Mouse (Mus musculus): ENCODE data around the gene Zfp944.
A peak's percentile ranks its signal among the peaks of the same experiment; 100 is the strongest.
"Not testable (repeated sequence)": the region's sequence is repeated elsewhere in the genome, so short reads cannot be mapped to it uniquely, and the experiment has no call there.

Gene Zfp944

DNA sequence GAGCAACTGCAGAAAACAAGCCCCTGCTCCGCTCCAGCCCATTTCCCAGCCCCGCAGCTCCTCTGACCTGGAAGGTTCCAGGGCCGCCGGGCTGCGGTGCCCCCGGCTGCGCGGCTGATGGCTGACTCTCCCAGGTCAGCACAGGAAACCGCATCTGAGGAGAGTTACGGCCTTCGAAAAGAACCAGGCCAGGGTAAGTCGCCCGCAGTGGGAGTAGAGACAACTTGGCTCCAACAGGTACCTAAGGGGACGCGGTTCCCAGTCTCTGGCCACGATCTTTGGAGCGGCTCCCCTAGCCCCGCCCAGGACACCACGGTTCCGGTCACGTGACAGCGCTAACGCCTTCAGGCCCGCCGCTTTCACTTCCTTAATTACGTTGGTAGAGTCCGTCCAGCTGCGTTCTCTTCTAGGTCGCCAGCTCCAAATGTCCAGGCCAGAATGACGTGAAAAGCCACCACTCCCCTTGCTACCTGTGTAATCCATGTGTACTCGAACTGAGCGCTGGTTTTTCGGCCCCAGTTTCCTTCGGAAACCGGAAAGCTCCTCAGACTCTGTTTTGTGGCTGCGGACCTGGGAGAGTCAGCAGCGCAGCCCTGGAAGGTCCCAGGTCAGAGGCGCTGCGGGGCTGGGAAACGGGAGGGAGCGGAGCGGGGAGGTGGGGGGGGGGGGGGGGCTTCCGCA, at the start of gene Zfp944, which contains the start of gene Zfp758:
Gene Zfp944, minus strand, starts transcription at position 300 of the 681 bp plus-strand sequence.
Gene Zfp758, plus strand, starts transcription at position 353 of the 681 bp plus-strand sequence.
- peak; percentile 23 to 34 for DNase-seq

DNA sequence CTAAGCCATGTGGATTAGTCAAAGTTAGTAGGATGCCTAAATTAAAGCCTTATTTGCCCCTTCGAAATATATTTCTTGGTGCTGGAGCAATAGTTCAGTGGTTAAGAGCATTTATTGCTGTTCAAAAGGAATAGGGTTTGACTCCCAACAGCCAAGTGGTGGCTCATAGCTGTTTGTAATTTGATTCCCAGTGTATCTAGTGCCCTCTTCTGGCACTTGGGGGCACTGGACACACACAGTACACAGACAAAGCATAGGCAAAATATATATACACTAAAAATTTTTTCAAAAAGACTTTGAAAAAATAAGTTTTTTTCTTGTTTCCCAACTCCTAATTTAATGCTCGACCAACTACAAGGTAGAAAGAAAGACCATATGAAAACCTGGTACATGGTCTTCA, 49.6 kb upstream of the Zfp944 start:
- no peak for DNase-seq

DNA sequence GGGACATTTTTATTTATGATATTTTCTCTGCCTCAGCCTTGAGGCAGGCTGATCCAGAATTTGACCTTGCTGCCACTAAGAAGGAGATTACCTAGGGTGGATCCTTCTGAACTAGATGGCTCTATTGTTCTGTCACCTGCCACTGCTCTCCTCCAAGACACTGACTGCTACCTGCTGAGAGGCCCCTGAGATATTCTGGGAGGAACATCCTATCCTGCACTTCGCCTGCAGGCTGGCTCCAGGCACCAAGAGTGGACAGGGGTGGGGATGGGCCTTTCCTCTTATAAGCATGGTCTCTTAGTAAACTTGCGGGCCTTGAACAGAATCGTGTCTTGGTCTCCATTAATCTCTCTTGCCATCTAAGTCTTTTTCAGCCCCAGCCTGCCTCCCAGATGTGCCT, 2.7 kb upstream of the Zfp944 start:
- no peak for DNase-seq

DNA sequence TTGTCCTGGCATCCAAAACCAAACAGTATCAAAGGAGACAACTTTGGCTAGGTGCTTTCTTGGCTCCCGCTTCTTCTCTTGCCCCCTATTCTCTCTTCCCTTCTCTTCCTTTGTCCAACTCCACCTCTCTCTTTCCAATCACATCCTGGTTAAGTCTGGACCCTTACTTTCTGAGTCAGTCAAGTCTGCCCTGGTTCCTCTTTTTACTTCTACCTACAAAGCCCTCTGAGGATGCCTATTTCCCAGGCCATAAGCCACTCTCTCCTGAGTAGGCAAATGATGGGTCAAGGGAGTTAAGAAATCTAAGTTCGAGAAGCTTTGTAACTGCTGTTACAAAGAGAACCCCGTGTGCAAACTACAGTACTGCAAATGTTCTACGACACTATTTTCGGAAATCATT, 628 bp downstream of the Zfp944 start:
- DNase-seq: no peak

- DNase-seq: no peak
Observed at GRCm38 (mm10) chr17:22352794-22353193, 8.4 kb downstream of the Zfp944 start.

- not testable (repeated sequence) for DNase-seq
Observed at GRCm38 (mm10) chr17:22315247-22315646, 46.0 kb downstream of the Zfp944 start.

DNA sequence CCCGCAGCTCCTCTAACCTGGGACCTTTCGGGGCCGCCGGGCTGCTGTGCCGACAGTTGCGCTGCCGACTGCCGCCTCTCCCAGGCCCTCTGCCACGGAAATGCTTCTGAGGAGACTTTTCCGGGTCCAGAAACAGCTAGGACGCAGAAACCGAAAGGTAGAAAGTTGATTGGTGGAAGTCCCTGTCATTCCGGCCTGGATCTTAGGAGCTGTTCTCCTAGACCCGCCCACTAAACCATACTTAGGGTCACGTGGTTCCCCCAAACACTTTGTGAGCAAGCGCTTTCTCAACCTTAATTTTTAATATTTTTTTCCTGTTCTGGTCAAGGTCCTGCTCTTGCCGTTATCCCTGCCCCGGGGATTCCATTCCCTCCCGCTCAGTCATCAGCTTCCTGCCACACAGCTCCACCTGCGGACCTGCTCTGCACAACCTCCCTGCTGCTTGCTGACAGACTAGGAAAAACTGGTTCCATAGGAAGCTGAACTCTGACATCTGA, 46.4 kb downstream of the Zfp944 start, which contains the start of gene CT030661.1:
Gene CT030661.1, minus strand, starts transcription at position 108 of the 497 bp plus-strand sequence.
- DNase-seq: peak; percentile 56 to 82

GRCm38 (mm10) chr17:22314219-22314618, 47.0 kb downstream of the Zfp944 start:
- peak in 1 of 2 experiments; percentile 2 for DNase-seq

Data from thymus, adult 18-20 months (tissue).